Mouse (Mus musculus) heart, postnatal 0 days (tissue): Measurements from ENCODE around the gene Tmem274. TPM values are rescaled to one million over a fixed set of nuclear protein-coding genes. Genes with fewer than 3 reads are reported as not detected.
A peak's percentile ranks its signal among the peaks of the same experiment; 100 is the strongest.

Experiments used
- ATAC-seq: fragments of 200-750 bp; cut with Nextera tagmentation; 2 replicates; pipeline ENCODE4 v1.8.0; 2017; ENCODE audit warnings: low read depth, moderate number of reproducible peaks, moderate library complexity; ENCODE audit not compliant: insufficient read depth
- DNase-seq: peaks from one replicate; pipeline ENCODE4 v3.0.0-alpha.2; 2016; ENCODE audit warnings: low spot score
- H3K27ac ChIP-seq: fragments of 300-500 bp; sonication (generic); 2 replicates; pipeline ENCODE4 v1.5.1; 2014; ENCODE audit warnings: low read depth, mild to moderate bottlenecking
- H3K27me3 ChIP-seq: fragments of 300-500 bp; sonication (generic); 2 replicates; pipeline ENCODE4 v1.6.1; 2014; ENCODE audit warnings: low read length, mixed read lengths; ENCODE audit not compliant: control insufficient read depth, insufficient read depth
- H3K36me3 ChIP-seq: fragments of 300-500 bp; sonication (generic); replicated peaks from 2 replicates; pipeline ENCODE4 v1.6.1; 2014; ENCODE audit warnings: low read length, mixed read lengths; ENCODE audit not compliant: control insufficient read depth, insufficient read depth
- H3K4me1 ChIP-seq: fragments of 300-500 bp; sonication (generic); 2 replicates; pipeline ENCODE4 v1.6.1; 2014; ENCODE audit warnings: antibody characterized with exemption; ENCODE audit not compliant: control insufficient read depth, insufficient read depth
- H3K4me2 ChIP-seq: fragments of 300-500 bp; sonication (generic); 2 replicates; pipeline ENCODE4 v1.6.1; 2014; ENCODE audit warnings: low read depth, mild to moderate bottlenecking, low read length, moderate library complexity
- H3K4me3 ChIP-seq: fragments of 300-500 bp; sonication (generic); 2 replicates; pipeline ENCODE4 v1.5.1; 2014; ENCODE audit warnings: low read depth, low read length
- H3K9ac ChIP-seq: fragments of 300-500 bp; sonication (generic); replicated peaks from 2 replicates; pipeline ENCODE4 v1.6.1; 2014; ENCODE audit warnings: low read depth, low read length, mixed read lengths
- H3K9me3 ChIP-seq: fragments of 300-500 bp; sonication (generic); replicated peaks from 2 replicates; pipeline ENCODE4 v1.6.1; 2016; ENCODE audit warnings: low read length; ENCODE audit not compliant: control insufficient read depth
- CTCF ChIP-seq: IDR thresholded peaks from 2 replicates; pipeline ENCODE4 v1.5.1; 2016; ENCODE audit warnings: antibody characterized with exemption, control low read depth, low read depth
- EP300 ChIP-seq: IDR thresholded peaks from 2 replicates; pipeline ENCODE4 v1.6.1; 2016; ENCODE audit warnings: antibody characterized with exemption, low read depth
- WGBS: fragments of 180-500 bp; shearing (Covaris S2); extraction: QIAGEN DNeasy Blood & Tissue Kit; methylation state at CpG from one replicate; pipeline ENCODE4 v1.1.7; 2014; 5-methylcytosine and 5-hydroxymethylcytosine counted together
- polyA plus RNA-seq: library from polyadenylated mRNA; unstranded; fragments of >200 nt; fragmentation: Nextera tagmentation; extraction: Ambion mirVana; gene quantifications from 2 replicates; pipeline ENCODE4 v1.2.1, GENCODE M21; 2015
- total RNA-seq: library from RNA; depleted of rRNA; stranded (reverse); fragments of >200 nt; gene quantifications from 2 replicates; pipeline ENCODE4 v1.2.3, GENCODE M21; 2014; ENCODE audit warnings: low replicate concordance

Tmem274 gene
- total and polyA plus RNA-seq, 2 experiments from 2014 or later: 0.19 TPM; not detected in 1

- H3K27me3 ChIP-seq: no peaks in the 10 kb centered on the region
- peak; percentile 35 for DNase-seq
- peak overlapping the region; percentile 84 for H3K4me2 ChIP-seq
- TF ChIP-seq CTCF: no peak
- TF ChIP-seq EP300: no peak
- H3K9ac ChIP-seq: peak overlapping the region; percentile 76
- peak; percentile 45 for ATAC-seq
- 32% methylated on average over 3 of the region's 3 CpGs for WGBS
- H3K27ac ChIP-seq: peak overlapping the region; percentile 88
- peak overlapping the region; percentile 77 for H3K4me3 ChIP-seq
- peaks cover 14% of the 10 kb centered on the region for H3K4me1 ChIP-seq
- H3K9me3 ChIP-seq: no peaks in the 10 kb centered on the region
- H3K36me3 ChIP-seq: peaks cover 30% of the 10 kb centered on the region
Observed at GRCm38 (mm10) chr4:149484566-149484965, 7.4 kb downstream of the Tmem274 start.

GRCm38 (mm10) chr4:149485053-149485824 is 8.1 kb downstream of the Tmem274 start, which contains the start of the genes Nmnat1 and Lzic:
TSS of gene Nmnat1 (minus strand) at chr4:149485202.
TSS of gene Lzic (plus strand) at chr4:149485229.
- Histone ChIP-seq H3K36me3 (peaks cover 37% of the 10 kb centered on the region), H3K9ac (peak within 1 kb of the TSS; percentile 76), H3K4me3 (peak within 1 kb of the TSS; percentile 77), H3K9me3 (no peaks in the 10 kb centered on the region), H3K4me1 (peaks cover 14% of the 10 kb centered on the region), H3K4me2 (peak within 1 kb of the TSS; percentile 84), H3K27me3 (no peaks in the 10 kb centered on the region), H3K27ac (peak within 1 kb of the TSS; percentile 88)
- ATAC-seq: peak; percentile 98
- WGBS: under 1% methylated on average over 60 of the region's 60 CpGs
- peak; percentile 15; the same call in 1 of the 2 replicates for TF ChIP-seq CTCF
- TF ChIP-seq EP300: no peak
- DNase-seq: peak; percentile 90

- TF ChIP-seq CTCF: peak; percentile 40
- TF ChIP-seq EP300: no peak
- Histone ChIP-seq H3K27me3 (no peaks in the 10 kb centered on the region), H3K27ac (peak overlapping the region; percentile 88), H3K9me3 (no peaks in the 10 kb centered on the region), H3K36me3 (peaks cover 37% of the 10 kb centered on the region), H3K4me3 (peak overlapping the region; percentile 77), H3K4me2 (peak overlapping the region; percentile 84), H3K4me1 (peaks cover 14% of the 10 kb centered on the region), H3K9ac (peak overlapping the region; percentile 76)
- ATAC-seq (no peak), DNase-seq (peak; percentile 63)
- under 1% methylated on average over 10 of the region's 10 CpGs for WGBS
Observed at GRCm38 (mm10) chr4:149485825-149486206, 8.6 kb downstream of the Tmem274 start.

- peaks cover 14% of the 10 kb centered on the region for H3K4me1 ChIP-seq
- ATAC-seq: no peak
- no peak for DNase-seq
- no peak overlapping the region for H3K4me2 ChIP-seq
- H3K27ac ChIP-seq: no peak overlapping the region
- H3K9me3 ChIP-seq: no peaks in the 10 kb centered on the region
- no peak overlapping the region for H3K4me3 ChIP-seq
- H3K9ac ChIP-seq: no peak overlapping the region
- H3K36me3 ChIP-seq: peaks cover 53% of the 10 kb centered on the region
- H3K27me3 ChIP-seq: no peaks in the 10 kb centered on the region
- TF ChIP-seq EP300 (no peak), CTCF (no peak)
- 92% methylated on average over 12 of the region's 12 CpGs for WGBS
Observed at GRCm38 (mm10) chr4:149487729-149488128, 10.6 kb downstream of the Tmem274 start.

GRCm38 (mm10) chr4:149489415-149490240 is 12.4 kb downstream of the Tmem274 start:
- H3K36me3 ChIP-seq: peaks cover 71% of the 10 kb centered on the region
- H3K9me3 ChIP-seq: no peaks in the 10 kb centered on the region
- WGBS: 82% methylated on average over 14 of the region's 14 CpGs
- peak; percentile 41 for DNase-seq
- peak; percentile 57 for ATAC-seq
- H3K27me3 ChIP-seq: no peaks in the 10 kb centered on the region
- H3K4me3 ChIP-seq: no peak overlapping the region
- no peak overlapping the region for H3K9ac ChIP-seq
- H3K27ac ChIP-seq: peak overlapping the region; percentile 38; the same call in 1 of the 2 replicates
- no peak overlapping the region for H3K4me2 ChIP-seq
- peaks cover 6% of the 10 kb centered on the region for H3K4me1 ChIP-seq
- TF ChIP-seq CTCF (no peak), EP300 (no peak)
